Mouse (Mus musculus) heart, embryonic 15.5 days (tissue): ENCODE measurements around the gene Pou2f3. TPM values are rescaled to one million over a fixed set of nuclear protein-coding genes. Genes with fewer than 3 reads are reported as not detected.

Experiments used
- ATAC-seq: fragments of 200-750 bp; cut with Nextera tagmentation; replicated peaks from 2 replicates; pipeline ENCODE4 v1.8.0; 2017; ENCODE audit warnings: low read depth, moderate TSS enrichment; ENCODE audit not compliant: insufficient number of reproducible peaks, insufficient read depth, low FRiP score
- H3K27ac ChIP-seq: fragments of 300-500 bp; sonication (generic); 2 replicates; pipeline ENCODE4 v1.5.1; 2015; ENCODE audit warnings: mild to moderate bottlenecking, inconsistent platforms
- H3K27me3 ChIP-seq: fragments of 300-500 bp; sonication (generic); 2 replicates; pipeline ENCODE4 v1.6.1; 2015; ENCODE audit warnings: inconsistent platforms
- H3K36me3 ChIP-seq: fragments of 300-500 bp; sonication (generic); 2 replicates; pipeline ENCODE4 v1.6.1; 2015; ENCODE audit warnings: mild to moderate bottlenecking, inconsistent platforms
- H3K4me1 ChIP-seq: fragments of 300-500 bp; sonication (generic); replicated peaks from 2 replicates; pipeline ENCODE4 v1.6.1; 2015; ENCODE audit warnings: inconsistent platforms
- H3K4me2 ChIP-seq: fragments of 300-500 bp; sonication (generic); 2 replicates; pipeline ENCODE4 v1.6.1; 2015; ENCODE audit warnings: inconsistent platforms, mild to moderate bottlenecking, moderate library complexity
- H3K4me3 ChIP-seq: fragments of 300-500 bp; sonication (generic); 2 replicates; pipeline ENCODE4 v1.5.1; 2015; ENCODE audit warnings: mild to moderate bottlenecking, inconsistent platforms
- H3K9ac ChIP-seq: fragments of 300-500 bp; sonication (generic); 2 replicates; pipeline ENCODE4 v1.6.1; 2015; ENCODE audit warnings: mild to moderate bottlenecking, inconsistent platforms
- H3K9me3 ChIP-seq: fragments of 300-500 bp; sonication (generic); replicated peaks from 2 replicates; pipeline ENCODE4 v1.6.1; 2016; ENCODE audit warnings: inconsistent platforms
- WGBS: fragments of 180-500 bp; shearing (Covaris S2); methylation state at CpG from one replicate; pipeline ENCODE4 v1.1.7; 2015; ENCODE audit warnings: mixed read lengths; 5-methylcytosine and 5-hydroxymethylcytosine counted together
- polyA plus RNA-seq: library from polyadenylated mRNA; unstranded; fragments of >200 nt; fragmentation: Nextera tagmentation; extraction: Ambion mirVana; gene quantifications from 2 replicates; pipeline ENCODE4 v1.2.1, GENCODE M21; 2015

Pou2f3 gene
- polyA plus RNA-seq, 1 experiment from 2014 or later: 0.11 TPM

DNA sequence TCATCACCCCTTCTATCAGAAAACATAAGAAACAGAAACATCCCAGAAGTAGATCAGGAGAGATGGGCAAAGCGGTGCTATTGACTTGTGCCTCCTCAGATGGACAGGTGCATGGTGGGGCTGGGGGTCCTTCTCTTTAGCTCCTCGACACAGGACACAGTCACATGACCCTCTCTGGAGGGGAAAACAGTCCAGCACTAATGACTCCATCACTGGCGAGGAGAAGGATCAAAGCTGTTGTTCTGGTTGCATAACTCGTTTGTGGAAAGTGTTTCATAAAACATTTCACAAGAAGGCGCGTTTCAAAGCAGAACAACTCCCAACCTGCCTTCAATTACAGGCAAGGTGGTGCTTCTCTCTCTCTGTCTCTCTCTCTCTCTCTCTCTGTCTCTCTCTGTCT lies 58.4 kb downstream of the Pou2f3 start:
- no peak for ATAC-seq
- H3K27me3 ChIP-seq: peaks cover 32% of the 10 kb centered on the region
- H3K9me3 ChIP-seq: no peaks in the 10 kb centered on the region
- H3K9ac ChIP-seq: no peak overlapping the region
- no peak overlapping the region for H3K27ac ChIP-seq
- H3K4me2 ChIP-seq: no peak overlapping the region
- peaks cover 12% of the 10 kb centered on the region for H3K4me1 ChIP-seq
- H3K36me3 ChIP-seq: no peaks in the 10 kb centered on the region
- WGBS: 82% methylated on average over 6 of the region's 6 CpGs
- H3K4me3 ChIP-seq: no peak overlapping the region

DNA sequence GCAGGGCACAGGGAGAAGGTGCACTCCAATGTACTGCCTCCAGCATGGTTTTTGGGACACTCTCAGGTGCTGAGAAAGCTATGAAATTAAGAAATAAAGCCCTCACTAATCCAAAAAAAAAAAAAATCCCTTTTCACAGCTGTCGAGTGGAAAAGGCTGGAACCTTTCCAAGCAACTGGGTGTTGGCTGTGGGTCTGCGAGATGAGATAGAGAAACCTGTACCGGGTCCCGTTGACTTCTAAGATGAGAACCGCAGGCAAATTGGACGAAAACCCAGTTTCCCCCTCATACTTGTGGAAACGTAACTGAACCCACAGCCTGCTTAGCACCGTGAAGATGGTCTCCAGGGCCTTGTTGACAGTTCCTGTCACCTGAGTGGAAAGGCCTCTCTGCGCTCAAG lies 59.2 kb downstream of the Pou2f3 start:
- 46% methylated on average over 9 of the region's 9 CpGs for WGBS
- H3K9ac ChIP-seq: no peak overlapping the region
- H3K27me3 ChIP-seq: peaks cover 26% of the 10 kb centered on the region
- no peaks in the 10 kb centered on the region for H3K36me3 ChIP-seq
- H3K27ac ChIP-seq: no peak overlapping the region
- H3K9me3 ChIP-seq: no peaks in the 10 kb centered on the region
- H3K4me3 ChIP-seq: no peak overlapping the region
- no peak for ATAC-seq
- H3K4me2 ChIP-seq: no peak overlapping the region
- H3K4me1 ChIP-seq: peaks cover 12% of the 10 kb centered on the region

DNA sequence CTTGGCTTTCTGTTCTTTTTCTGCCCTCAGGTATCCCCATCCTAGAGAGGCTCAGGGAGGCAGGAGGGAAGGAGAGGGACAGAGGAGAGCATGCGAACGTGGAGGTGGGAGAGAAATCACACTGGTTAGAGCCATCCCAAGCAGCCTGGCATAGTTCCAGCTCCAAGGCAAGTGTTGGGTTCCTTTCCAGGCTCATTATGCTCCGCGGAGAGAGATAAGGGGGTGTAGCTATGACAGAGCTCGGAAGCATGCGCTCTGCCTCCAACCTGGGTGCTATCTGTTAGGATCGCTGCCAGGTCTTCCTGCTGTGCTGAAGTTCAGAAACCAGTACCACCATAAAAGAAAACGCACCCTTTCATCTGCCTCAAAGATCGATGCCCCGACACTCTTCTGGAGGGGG lies 60.1 kb downstream of the Pou2f3 start:
- H3K4me2 ChIP-seq: peak overlapping the region; percentile 45
- H3K4me3 ChIP-seq: 0 out of 2 replicates have a peak overlapping the region, but pooled peaks have one; percentile 13
- H3K9me3 ChIP-seq: no peaks in the 10 kb centered on the region
- no peaks in the 10 kb centered on the region for H3K36me3 ChIP-seq
- 0 out of 2 replicates have a peak, but pooled peaks have one; percentile 53 for ATAC-seq
- H3K27me3 ChIP-seq: peaks cover 17% of the 10 kb centered on the region
- no peak overlapping the region for H3K27ac ChIP-seq
- no peak overlapping the region for H3K9ac ChIP-seq
- H3K4me1 ChIP-seq: peaks cover 12% of the 10 kb centered on the region
- 10% methylated on average over 10 of the region's 10 CpGs for WGBS

DNA sequence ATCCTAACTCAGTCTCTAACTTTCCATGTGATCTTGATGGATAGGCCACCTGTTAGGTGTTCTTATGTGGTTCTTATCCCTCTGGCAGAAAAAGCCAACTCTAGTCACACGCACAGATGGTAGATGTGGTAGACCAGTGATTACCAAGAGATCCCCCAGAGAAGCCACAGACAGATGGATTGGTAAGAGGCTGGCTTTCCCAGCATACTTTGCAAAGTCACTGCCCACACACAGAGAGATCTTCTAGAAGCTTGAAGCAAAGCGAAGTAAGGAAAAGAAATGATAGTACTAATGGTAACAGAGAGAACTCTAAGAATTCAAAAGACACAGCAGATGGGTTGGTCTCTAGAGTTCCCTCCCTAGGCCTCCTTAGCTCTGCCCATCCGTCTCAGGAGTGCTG lies 60.7 kb downstream of the Pou2f3 start:
- Histone ChIP-seq H3K4me3 (no peak overlapping the region), H3K36me3 (no peaks in the 10 kb centered on the region), H3K27ac (no peak overlapping the region), H3K4me1 (peaks cover 15% of the 10 kb centered on the region), H3K27me3 (peaks cover 15% of the 10 kb centered on the region; the same call in 1 of the 2 replicates), H3K9ac (no peak overlapping the region), H3K4me2 (no peak overlapping the region), H3K9me3 (no peaks in the 10 kb centered on the region)
- ATAC-seq: no peak
- 74% methylated on average over 3 of the region's 3 CpGs for WGBS

DNA sequence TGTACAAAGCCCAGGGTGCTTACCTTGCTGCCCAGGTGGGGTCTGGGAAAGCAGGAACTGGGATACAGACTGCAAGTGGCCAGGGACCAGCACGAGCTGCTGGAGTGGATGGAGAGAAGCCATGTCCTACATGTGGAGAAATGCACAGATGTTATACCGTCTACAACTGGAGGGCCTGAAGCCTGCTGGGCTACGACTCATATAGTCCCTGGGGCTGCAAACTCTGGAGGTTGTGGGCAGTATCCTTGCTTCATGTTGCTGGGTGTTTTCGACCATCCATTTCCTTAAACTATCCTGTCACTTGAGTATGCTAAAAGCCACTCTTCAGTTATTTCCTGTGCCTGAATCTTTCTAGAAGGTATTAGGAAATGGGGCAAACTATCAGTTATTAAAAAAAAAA lies 65.0 kb downstream of the Pou2f3 start:
- H3K9ac ChIP-seq: no peak overlapping the region
- no peak overlapping the region for H3K4me2 ChIP-seq
- peaks cover 22% of the 10 kb centered on the region for H3K27me3 ChIP-seq
- no peak overlapping the region for H3K27ac ChIP-seq
- ATAC-seq: no peak
- H3K4me1 ChIP-seq: peaks cover 13% of the 10 kb centered on the region
- no peaks in the 10 kb centered on the region for H3K36me3 ChIP-seq
- 82% methylated on average over 4 of the region's 4 CpGs for WGBS
- no peak overlapping the region for H3K4me3 ChIP-seq
- no peaks in the 10 kb centered on the region for H3K9me3 ChIP-seq

DNA sequence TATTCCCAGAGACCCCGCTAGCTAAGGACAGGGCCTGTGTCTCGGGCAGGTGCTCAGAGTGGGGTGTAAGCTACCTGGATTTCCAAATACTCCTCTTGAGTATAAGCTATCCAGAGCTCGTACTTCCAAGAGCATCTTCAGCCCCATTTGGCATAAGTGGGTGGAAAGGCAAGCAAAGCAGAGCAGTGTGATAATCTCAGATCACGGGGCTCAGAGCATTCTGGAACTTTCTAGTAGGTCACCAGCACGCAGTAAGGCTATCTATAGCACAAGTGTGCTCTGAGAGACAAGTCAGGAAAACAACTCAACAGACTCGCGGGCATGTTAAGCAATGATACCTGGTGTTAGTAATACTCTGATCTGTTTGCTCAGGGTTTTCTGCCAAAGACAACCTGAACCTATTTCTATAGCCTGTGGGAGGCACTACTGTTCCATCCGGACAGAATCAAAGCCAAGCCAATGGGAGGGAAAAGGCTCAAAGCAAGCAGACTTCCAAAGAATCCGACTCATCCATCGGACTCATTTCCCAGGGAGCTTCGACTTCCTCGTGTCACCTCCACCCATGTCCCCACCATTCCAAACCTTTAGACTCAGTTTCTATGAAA lies 65.9 kb downstream of the Pou2f3 start:
- Histone ChIP-seq H3K27me3 (peaks cover 18% of the 10 kb centered on the region), H3K9ac (no peak overlapping the region), H3K36me3 (no peaks in the 10 kb centered on the region), H3K4me1 (peaks cover 8% of the 10 kb centered on the region), H3K4me3 (no peak overlapping the region), H3K9me3 (no peaks in the 10 kb centered on the region), H3K27ac (no peak overlapping the region), H3K4me2 (no peak overlapping the region)
- ATAC-seq: no peak
- 54% methylated on average over 12 of the region's 12 CpGs for WGBS

DNA sequence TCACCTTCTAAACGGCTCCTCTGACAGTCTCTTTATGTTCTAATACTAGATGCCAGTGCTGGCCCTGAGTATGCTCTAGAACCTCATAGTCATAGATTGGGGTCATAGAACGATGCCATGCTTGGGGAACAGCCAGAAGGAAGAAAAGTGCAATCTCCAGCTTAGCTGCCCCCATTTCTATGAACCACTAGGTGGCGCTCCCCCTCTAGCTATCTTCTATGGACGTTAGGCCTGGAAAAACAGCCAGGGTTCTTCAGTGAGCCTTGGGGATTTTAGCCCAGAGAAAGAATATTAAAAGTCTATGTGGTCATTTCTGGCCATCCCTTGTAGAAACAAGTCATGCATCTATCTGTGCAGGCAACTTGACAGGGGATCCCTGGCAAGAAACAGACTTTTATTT lies 68.3 kb downstream of the Pou2f3 start:
- no peak overlapping the region for H3K27ac ChIP-seq
- no peak overlapping the region for H3K9ac ChIP-seq
- WGBS: 7% methylated on average over 4 of the region's 4 CpGs
- no peaks in the 10 kb centered on the region for H3K9me3 ChIP-seq
- H3K4me2 ChIP-seq: no peak overlapping the region
- H3K4me1 ChIP-seq: peaks cover 8% of the 10 kb centered on the region
- H3K4me3 ChIP-seq: no peak overlapping the region
- H3K36me3 ChIP-seq: no peaks in the 10 kb centered on the region
- no peak for ATAC-seq
- peaks cover 13% of the 10 kb centered on the region for H3K27me3 ChIP-seq

DNA sequence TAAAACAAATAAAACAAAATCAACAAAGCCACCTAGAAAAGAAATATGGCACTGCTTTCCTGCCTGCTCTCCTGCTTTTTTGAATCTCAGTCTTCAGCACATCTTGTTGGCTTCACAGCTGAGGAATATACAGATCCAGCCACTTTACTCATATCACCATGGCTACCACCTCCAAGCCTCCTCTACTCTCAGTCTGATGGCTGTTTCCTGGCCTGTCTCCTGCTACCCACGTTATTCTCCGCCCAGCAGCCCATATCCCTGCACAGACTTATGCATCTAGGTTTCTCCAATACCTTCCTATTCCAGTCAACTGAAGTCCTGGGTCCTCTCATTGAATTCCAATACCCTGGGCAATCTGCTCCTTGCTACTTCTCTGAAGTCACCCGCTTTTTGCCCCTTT lies 76.6 kb downstream of the Pou2f3 start:
- Histone ChIP-seq H3K27me3 (no peaks in the 10 kb centered on the region), H3K9me3 (no peaks in the 10 kb centered on the region), H3K4me1 (peaks cover 3% of the 10 kb centered on the region; the same call in 1 of the 2 replicates), H3K4me2 (no peak overlapping the region), H3K36me3 (no peaks in the 10 kb centered on the region), H3K27ac (no peak overlapping the region), H3K9ac (no peak overlapping the region), H3K4me3 (no peak overlapping the region)
- 66% methylated on average over 3 of the region's 3 CpGs for WGBS
- ATAC-seq: no peak

DNA sequence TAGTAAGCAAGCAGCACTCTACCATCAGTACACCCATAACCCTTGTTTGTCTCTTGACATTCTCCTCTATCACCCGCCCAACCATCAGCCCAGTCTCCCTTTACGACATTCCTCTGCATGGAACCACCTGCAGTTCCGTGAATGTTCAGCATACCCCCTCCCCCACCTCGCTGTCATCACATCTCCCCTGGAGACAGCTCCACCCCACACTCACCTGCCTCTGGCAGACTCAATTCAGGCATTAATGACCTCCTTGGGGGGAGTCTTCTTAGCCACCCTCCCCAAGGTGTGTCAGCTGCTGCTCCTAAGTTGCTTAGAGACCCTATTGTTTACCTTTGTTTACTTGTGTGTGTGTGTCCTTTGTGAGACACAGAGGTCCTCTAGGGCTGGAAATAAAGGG lies 77.8 kb downstream of the Pou2f3 start:
- Histone ChIP-seq H3K36me3 (no peaks in the 10 kb centered on the region), H3K9ac (no peak overlapping the region), H3K27ac (no peak overlapping the region), H3K4me3 (no peak overlapping the region), H3K27me3 (no peaks in the 10 kb centered on the region), H3K4me1 (peaks cover 7% of the 10 kb centered on the region), H3K9me3 (no peaks in the 10 kb centered on the region), H3K4me2 (no peak overlapping the region)
- 33% methylated on average over 4 of the region's 4 CpGs for WGBS
- ATAC-seq: no peak

DNA sequence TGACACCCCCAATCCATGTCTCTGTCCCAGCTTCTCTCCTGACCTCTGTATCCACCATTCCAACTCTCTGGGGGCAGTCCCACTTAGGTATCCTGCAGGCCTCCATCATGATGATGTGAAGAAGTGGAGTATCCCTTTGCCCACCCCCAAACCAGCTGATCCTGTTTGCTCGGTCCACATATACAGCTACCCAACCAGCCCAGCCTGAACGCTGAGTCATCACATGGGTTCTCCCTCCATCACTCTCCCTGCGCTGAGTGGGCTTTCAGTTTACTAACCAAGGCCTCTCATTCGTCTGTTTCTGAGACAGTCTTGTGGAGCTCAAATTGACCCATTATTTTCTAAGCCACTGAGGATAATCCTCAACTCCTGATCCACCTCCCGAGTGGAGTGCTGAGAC lies 78.2 kb downstream of the Pou2f3 start:
- H3K4me2 ChIP-seq: no peak overlapping the region
- no peak overlapping the region for H3K9ac ChIP-seq
- H3K4me3 ChIP-seq: no peak overlapping the region
- ATAC-seq: no peak
- no peaks in the 10 kb centered on the region for H3K36me3 ChIP-seq
- WGBS: 65% methylated on average over 5 of the region's 5 CpGs
- no peak overlapping the region for H3K27ac ChIP-seq
- peaks cover 11% of the 10 kb centered on the region for H3K4me1 ChIP-seq
- H3K27me3 ChIP-seq: no peaks in the 10 kb centered on the region
- no peaks in the 10 kb centered on the region for H3K9me3 ChIP-seq

DNA sequence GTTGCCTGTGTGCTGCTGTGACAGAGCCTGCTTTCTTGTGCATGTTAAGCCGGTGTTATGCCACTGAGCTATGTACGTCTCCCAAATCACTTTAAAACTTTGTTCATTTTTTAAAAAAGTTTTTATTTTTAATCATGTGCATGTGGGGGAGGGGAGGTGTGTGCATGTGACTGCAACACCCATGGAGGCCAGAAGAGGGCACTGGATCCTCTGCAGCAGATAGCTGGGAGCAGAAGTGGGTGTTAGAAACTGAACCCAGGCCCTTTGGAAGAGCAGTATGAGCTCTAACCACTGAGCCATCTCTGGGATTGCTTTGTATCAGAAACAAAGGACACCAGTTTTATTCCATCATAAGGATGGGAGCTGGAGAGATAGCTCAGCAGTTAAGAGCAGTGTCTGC lies 79.5 kb downstream of the Pou2f3 start:
- Histone ChIP-seq H3K36me3 (no peaks in the 10 kb centered on the region), H3K4me3 (no peak overlapping the region), H3K4me1 (peaks cover 11% of the 10 kb centered on the region), H3K9ac (no peak overlapping the region), H3K27ac (no peak overlapping the region), H3K27me3 (no peaks in the 10 kb centered on the region), H3K4me2 (no peak overlapping the region), H3K9me3 (no peaks in the 10 kb centered on the region)
- WGBS: 91% methylated on average over 2 of the region's 2 CpGs
- no peak for ATAC-seq

DNA sequence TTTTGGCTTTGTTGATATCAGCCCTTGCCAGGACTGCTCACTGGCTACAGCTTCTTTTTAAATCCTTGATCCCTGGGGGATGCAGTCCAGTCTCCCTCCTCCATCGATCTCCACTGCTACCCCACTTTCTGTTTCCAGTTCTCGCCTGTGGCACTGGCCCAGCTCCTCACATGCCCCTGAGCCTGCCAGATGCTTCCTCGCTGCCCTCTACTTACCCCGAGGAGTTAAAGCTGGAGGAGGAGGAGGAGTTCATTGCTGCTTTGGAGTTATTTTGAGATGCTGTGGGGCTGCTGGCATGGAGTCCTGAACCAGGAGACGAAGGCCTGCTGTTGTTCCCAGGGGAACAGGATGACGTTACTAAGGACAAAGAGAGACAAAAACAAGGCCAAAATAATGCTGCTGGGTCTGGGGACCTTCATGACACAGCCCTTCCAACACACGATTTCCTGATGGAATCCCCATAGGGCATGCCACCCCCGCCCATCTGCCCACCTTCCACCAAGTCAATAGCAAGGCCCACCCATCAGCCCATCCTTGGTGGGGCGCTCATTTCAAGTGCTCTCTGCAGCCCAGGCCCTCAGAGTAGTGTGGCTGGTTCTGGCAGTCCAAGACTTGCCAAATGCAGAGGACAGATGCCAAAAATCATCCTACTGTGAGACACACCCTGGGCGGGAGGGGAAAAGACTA lies 82.9 kb downstream of the Pou2f3 start:
- Histone ChIP-seq H3K4me2 (no peak overlapping the region), H3K36me3 (no peaks in the 10 kb centered on the region), H3K9me3 (no peaks in the 10 kb centered on the region), H3K9ac (no peak overlapping the region), H3K27me3 (no peaks in the 10 kb centered on the region), H3K27ac (no peak overlapping the region), H3K4me1 (peaks cover 11% of the 10 kb centered on the region), H3K4me3 (no peak overlapping the region)
- ATAC-seq: no peak
- WGBS: 58% methylated on average over 10 of the region's 10 CpGs
